Mouse (Mus musculus) liver (tissue): ENCODE results near the gene Cntnap4.
"Not testable (repeated sequence)": the region's sequence is repeated elsewhere in the genome, so short reads cannot be mapped to it uniquely, and the experiment has no call there.

Source experiments
- DNase-seq: peaks from one replicate; pipeline ENCODE4 v3.0.0-alpha.2; 2020; ENCODE audit warnings: mixed read lengths

The Cntnap4 gene

DNA sequence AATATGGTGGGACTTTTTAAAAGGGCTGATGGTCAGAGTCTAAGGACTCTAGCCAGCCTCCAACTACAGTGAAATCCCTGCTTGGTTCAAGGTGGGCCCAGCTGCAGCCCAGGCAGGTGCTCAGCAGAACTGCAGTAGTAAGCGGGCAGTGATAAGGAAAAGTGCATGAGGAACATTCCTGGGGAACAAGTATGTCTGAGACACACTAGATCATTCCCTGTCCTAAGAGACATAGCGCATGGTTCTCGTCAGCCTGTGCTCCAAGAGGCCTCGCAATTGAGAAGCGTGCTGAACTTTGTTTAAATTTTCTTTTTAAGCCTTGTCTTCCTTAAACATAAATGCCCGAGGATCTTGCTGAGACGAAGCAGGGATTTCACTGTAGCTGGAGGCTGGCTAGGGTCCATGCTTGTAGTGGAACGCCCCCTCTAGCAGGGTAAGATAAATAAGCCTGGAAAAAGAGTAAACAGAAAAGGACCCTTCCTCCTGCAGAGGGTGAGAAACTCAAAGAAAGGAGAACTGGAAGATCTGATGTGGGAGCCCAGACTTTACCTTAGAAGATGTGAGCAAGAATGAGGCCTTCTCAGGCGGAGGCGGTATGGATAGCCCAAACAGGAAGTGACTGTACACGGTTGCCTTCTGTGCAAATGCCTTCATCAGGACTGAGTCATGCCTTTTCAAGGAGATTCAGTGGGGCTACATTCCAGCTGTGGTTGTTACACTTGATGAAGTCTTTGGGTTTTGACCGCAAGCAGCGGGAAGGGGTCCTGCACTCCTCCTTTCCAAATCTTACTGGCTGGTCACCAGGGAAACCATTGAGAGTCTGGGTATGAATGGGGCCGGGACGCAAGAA lies 161.0 kb downstream of the Cntnap4 start:
- no peak for DNase-seq

DNA sequence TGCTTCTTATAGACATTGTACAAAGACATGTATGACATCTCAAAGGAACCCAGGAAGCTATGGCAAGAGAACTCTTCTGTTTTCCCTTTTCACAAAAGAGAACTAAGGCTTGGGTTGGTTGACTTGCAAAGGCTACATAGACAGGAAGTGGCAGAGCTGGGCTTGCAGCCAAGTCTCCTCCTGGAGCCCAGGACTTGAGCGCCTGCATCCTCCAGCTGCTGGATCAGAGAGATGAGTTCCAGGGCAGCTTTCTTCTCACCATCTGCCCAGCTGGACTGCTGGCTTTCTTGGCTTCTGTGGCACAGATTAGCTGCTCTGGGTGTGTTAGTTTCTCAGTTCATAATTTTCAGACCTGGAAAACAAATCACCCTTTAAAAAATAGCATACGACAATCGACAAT lies 165.7 kb downstream of the Cntnap4 start:
- no peak for DNase-seq

DNA sequence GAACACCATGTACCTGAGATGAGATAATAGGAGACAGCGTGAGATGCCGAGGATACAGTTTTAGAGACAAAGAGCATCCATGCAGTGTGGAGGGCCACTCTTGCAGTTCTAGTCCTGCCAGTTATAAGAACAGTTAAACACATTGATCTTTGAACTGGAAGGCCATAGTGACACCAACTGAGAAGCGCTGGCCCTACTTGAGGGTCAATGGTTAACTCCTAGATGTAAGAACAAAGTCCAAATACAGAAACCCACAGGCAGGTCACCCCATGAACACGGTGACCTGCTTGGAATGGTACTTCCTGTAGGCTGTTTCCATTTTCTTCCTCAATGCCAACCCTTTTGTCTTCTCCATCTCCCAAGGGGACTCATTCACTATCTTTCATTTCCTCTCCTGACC lies 173.5 kb downstream of the Cntnap4 start:
- no peak for DNase-seq

- no peak for DNase-seq
Measured at GRCm38 (mm10) chr8:112747296-112747695, 177.5 kb downstream of the Cntnap4 start.

- DNase-seq = no peak
Measured at GRCm38 (mm10) chr8:112755171-112755570, 185.3 kb downstream of the Cntnap4 start.

DNA sequence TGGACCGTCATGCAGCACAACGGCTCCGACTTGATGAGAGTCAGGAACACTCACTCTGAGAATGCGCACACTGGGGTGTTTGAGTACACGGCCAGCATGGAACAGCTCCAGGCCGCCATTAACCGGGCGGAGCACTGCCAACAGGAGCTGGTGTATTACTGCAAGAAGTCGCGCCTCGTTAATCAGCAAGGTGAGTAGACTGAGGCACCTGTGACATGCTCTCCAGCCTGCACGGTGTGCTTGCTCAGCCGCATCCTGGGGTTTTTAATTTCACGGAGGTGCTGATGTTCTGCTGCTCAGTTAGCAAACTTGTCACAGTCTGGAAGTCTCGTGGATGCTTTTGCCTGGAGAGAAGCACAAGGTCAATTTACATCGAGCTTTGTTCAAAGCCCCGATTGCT lies 233.2 kb downstream of the Cntnap4 start:
- no peak for DNase-seq

DNA sequence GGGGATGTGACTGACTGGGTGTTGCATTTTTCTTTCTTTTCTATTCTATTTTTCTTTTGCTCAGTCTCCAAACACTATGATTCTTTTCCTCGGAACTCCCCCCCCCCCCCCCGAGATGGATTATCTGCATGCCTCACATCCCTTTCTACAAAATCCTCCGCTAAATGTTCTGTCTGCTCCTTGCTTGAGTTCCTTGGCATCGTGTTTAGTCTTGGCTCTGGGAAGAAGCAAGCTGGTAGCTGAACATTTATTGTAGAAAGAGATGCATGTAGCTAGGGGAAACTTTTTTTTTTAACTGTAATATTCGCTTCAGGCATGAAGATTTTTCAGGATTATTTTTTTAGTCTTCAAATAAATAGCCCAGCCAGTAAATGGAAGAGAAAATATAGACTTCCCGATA lies 239.5 kb downstream of the Cntnap4 start:
- DNase-seq = no peak

DNA sequence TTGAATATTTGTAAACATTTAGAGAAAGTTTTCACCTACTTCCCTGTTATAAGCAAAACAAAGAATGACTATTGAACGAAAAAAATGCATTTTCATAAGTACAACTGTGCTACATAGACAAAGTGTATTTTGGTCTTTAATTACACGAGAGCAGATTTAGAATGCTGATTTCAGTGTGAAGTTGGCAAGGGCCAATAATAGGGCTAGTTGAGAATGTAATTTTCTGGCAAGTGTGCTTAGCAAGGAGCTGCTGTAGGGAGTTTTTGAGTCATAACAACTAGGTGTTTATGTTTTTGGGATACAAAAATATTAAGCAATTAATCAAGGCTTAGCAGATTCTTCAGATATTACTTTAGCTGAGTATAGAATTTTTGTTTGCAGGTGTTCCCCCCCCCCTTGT lies 271.2 kb downstream of the Cntnap4 start:
- no peak for DNase-seq

- not testable (repeated sequence) for DNase-seq
Measured at GRCm38 (mm10) chr8:112849541-112849940, 279.7 kb downstream of the Cntnap4 start.

DNA sequence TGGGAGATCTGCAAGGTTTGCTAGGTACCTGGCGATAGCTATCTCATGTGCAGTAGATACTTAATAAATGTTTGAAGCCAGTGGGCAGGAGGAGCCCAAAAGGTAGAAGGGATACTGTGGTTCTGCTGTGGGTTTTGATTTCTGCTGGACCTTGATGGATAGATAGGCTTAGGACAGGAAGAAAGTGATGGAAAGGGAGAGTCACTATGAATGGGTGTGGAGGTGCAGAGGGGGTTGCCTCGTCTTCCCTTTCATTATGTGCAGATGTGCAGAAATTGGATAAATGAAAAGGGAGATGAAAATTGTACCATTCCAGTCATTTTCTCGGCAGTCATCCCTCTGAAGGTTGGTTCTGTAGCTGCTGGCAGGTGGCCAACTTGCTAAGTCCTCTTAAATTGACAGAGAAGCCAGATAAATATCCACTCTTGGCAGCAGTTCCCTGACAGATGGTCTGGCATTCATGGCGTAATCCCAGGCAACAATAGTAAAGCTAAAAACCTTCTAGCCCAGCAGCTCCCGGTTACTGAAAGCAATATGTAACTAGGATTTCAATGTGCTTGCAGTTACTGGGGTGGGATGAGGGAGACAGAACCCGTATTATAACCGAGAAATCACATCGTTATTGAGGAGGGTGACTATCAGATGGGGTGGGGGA lies 336.7 kb downstream of the Cntnap4 start:
- DNase-seq = peak; percentile 29

DNA sequence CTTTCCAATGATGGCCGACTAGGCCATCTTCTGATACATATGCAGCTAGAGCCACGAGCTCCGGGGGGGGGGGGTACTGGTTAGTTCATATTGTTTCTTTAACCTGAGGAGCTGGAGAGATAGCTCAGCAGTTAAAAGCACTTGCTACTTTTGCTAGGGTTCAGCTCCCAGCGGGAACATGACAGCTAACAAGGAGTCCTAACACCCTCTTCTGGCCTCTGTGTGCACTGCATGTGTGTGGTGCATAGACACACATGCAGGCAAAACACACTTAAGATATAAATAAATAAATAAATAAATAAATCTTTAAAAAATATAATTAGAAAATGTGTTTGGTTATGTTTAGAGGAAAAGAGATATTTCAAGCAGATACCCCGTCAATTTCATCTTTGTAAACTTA lies 339.7 kb downstream of the Cntnap4 start:
- DNase-seq = no peak

GRCm38 (mm10) chr8:112911422-112911821 lies 341.6 kb downstream of the Cntnap4 start:
- no peak for DNase-seq

DNA sequence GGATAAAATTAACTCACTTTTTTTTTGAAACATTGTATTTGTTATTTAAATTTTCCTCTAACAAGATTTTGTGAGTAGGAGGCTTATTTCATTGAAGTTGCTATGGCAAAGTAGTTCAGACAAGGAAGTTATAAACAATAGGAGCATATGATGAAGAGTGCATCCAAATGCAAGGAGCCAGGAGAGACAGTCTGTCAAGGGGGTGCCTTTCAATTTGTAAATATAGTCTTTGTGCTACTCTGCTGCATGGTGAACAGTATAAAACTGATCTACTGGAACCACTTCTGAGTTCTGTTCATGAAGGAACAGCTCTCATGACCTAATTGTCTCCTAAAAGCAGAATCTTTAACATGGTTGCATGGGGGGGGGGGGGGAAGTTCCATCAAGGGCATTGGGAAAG lies 352.3 kb downstream of the Cntnap4 start:
- DNase-seq = no peak

- DNase-seq = no peak
Measured at GRCm38 (mm10) chr8:112922789-112923188, 352.9 kb downstream of the Cntnap4 start.
